Mouse (Mus musculus): ENCODE results near the gene Syne2.

Syne2 gene

DNA sequence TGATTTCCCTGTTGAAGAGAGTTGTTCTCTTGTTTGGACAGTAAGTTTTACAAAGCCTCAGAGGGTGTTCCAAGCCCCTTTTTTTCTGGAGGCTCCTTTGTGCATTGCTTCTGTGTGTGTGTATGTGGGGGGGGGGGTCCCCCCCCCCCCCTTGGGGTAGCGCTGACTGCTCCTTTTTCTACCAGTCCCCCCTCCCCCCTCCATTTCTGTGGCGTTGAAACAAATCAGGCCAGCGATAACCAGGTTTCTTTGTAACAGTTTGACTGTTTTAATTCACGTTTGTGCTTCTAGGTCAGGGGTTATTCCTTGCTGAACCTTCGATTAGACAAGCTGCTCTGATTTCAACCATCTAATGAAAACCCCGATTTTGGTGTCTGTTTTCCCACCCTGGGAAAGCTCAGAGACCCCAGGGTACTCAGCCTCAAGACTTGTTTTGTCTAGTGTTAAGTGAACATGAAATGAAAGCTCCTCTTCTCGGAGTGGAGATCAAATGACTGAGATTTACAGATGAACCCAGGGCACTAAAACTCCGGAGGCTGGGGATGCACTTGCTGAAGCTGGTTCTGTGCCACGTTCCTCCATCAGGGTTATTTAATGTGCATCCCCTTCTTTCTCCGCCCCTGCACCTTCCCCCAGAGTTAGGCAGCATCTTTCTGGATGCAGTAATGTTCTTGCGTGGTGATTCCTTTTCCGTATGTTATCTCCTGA is 56.5 kb downstream of the Syne2 start:
- DNase-seq = no peak

DNA sequence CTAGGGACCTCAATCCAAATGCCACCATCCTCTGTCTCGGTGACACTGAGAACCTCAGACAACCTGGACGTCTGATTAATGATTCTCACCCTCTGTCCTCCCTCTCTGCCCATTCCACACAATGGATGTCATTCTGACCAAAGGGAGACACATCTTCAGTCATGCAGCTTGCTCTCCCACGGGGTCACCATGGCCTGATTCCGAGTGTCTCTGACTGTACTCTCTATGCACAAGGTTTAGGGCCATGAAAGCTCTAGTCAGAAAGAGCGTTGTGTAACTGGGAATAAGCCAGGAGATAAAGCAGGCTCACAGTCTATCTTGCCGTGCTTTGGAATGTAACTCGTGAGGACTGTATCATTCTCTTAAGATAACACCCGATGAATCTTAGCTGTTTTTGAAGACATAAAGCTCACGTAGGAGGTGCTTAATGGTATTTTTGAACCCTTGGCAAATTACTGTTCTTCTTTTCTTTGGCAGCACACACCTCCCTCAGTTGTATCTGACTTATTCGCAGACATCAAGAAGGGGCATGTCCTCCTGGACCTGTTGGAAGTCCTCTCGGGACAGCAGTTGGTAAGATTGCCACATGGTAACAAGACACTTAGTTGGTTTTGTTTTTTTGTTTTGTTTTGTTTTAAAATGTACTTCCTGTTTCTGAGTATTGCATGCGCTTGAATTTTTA is 61.8 kb downstream of the Syne2 start:
- no peak for DNase-seq

DNA sequence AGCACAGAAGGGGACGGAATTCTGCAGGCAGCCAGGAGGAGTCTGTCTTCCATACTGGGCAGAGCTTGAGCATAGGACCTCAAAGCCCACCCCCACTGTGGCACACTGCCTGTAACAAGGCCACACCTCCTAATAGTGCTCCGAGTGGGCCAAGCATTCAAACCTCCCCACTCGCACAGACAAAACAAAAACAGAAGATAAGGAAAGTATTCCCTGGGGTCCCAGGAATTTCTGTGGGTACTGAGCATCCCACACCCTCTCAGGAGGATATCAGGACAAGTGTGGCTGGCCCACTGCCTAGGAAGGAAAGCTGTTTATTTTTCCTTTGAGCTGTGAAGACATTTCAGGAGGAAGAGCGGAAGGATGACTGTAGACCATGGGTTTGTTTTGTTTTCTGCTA is 63.6 kb downstream of the Syne2 start:
- DNase-seq = no peak

DNA sequence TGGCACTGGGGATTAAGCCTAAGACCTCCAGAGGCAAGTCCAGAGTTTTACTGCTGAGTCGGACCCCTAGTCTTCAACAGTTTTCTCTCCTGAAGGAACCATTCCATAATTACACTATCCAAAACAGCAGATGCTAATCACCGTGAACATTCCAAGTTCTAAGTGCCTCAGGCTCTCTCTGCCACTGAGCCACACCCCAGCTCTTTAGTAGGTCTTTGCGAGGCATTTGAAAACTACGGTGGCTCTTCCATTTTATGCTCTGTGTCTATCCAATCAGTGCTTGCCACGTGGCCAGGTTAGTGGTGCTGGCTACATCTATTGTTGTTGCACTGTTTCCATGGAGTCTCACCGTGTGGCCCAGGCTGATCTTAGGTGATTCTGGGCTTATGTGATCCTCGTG is 68.2 kb downstream of the Syne2 start:
- no peak for DNase-seq

DNA sequence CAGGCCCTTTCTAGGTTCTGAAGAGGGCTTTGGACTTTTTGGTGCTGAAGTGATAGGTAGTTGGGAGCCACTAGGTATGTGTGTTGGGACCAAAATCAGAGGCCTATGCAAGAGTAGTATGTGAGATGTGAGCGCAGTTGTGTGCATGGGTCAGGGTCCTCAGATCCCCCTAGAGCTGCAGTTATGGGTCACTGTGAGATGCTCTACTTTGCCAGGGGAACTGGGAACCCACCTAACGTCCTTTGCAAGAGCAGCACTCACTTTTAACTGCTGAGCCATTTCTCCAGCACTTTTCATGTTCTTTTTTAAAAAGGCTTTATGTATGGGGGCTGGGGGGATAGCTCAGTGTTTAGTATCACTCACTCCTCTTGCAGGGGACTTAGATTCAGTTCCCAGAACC is 69.0 kb downstream of the Syne2 start:
- no peak for DNase-seq

DNA sequence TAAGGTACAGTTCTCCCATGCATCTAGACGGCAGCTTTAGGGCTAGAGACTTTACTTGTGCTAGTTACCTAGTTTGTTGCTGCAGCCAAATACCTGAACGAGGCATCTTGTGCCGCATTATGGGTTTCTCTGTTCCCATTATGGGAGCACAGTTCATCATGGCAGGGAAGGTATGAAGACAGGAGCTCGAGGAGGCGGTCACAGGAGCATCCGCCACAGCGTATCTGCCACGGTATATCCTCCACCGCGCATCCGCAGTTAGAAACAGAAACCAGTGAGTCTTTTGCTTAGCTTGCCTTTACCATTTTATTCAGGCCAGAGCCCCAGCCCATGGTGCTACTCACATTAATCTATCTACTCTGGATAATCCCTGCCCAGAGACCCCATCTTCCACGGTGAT is 70.8 kb downstream of the Syne2 start:
- no peak for DNase-seq

DNA sequence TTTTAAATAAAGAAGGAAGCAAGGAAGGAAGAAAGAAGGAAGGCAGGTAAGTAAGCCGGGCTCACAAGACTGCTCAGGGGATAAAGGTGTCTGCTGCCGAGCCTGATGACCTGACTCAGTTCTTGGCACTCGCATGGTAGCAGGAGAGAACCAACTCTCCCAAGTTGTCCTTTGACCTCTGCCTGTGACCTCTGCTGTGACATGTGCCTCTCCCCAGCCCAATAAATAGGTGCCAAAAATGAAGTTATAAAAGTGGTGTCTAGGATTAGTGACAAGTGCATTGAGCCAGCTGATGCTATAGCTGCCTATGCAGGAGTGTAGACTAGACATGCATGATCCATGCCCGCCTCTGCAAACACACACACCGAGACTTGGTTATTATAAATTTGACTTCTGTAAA is 73.3 kb downstream of the Syne2 start:
- no peak for DNase-seq

DNA sequence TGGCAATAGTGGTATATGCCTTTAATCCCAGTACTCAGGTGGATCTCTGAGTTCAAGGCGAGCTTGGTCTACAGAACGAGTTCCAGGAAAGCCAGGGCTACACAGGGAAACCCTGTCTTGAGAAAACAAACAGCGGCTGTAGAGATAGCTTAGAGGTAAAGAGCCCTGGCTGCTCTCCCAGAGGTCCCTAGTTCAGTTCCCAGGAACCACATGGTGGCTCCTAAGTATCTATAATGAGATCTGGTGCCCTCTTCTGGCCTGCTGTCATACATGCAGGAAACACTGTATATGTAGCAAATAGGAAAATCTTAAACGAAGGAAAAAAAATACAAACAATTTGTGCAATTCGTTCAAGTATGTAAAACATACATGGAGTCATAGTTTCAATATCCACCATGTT is 75.5 kb downstream of the Syne2 start:
- DNase-seq = no peak

DNA sequence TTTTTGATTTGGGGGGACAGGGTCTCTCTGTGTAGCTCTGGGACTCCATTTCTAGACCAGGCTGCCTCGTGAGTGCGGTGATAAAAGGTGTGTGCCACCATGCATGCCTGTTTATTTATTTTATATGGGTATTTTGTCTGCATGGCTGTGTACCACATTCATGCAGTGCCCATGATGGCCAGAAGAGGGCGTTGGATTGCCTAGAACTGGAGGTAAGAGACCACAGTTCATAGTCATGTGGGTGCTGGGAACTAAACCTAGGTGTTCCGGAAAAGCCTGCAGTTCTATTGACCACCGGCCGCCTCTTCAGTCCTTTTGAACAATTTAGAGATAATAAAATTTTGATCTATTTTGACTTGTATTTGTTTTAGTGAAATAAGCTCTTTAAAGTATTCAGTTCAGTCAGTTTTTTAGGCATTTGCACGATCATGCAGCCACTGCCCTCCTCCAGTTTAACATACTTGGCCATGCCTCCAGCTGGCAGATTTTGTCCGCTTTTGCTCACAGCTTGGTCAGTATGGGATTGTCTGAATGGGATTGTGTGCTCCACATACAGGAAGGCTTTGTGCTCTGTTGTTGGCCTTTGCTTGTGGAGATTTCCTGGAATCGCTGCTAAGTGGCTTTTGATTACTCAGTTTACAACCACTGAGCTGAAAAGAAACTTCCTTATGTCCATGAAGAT is 76.5 kb downstream of the Syne2 start:
- DNase-seq = no peak

DNA sequence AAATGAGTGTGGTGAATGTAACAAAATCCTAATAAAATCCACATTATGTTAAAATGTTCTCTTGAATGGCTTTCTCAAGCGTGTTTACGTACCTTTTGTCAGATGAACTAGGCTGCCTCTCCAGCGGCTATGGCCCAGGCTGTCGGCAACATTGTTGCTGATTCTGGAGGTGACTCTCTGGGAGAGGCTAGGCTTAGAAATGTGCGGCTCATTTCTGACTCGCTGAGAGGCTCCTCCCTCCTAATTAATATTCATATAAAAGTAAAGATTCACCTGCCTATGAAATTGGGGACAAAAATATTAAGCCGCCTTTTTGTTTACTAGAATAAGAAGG is 77.0 kb downstream of the Syne2 start:
- no peak for DNase-seq

DNA sequence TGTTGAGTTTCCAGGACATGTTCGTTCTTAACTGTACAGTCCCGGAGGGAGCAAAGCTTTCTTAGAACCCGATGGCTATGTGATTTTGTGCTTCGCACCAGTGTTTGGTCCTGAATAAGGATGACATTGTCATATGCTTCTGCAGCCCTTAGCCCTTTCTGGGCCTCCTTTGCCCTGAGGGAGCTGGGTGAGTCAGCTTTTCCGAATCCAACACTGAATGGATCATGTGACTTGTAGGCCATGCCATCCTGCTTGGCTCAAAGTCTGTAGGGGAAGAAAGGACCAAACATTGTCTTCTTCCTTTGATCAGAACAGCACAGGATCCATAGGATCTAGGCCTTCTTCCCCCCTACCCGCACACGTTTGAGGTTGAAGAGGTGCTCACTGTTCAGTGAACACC is 79.9 kb downstream of the Syne2 start:
- DNase-seq = no peak

DNA sequence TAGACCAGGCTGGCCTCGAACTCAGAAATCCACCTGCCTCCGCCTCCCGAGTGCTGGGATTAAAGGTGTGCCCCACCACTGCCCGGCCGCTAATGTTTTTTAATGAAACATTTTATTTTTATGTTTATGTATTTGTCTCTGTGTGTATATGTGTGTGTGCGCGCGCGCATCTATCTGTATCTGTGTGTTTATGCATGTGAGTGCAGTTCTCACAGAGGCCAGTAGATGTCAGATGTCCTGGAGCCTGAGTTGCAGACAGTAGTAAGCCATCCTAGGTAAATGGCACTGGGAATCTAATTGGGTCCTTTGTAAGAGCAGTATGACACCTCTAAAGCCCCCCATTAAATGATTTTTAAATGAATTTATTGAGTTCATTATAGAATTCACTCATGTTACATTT is 83.8 kb downstream of the Syne2 start:
- DNase-seq = no peak

DNA sequence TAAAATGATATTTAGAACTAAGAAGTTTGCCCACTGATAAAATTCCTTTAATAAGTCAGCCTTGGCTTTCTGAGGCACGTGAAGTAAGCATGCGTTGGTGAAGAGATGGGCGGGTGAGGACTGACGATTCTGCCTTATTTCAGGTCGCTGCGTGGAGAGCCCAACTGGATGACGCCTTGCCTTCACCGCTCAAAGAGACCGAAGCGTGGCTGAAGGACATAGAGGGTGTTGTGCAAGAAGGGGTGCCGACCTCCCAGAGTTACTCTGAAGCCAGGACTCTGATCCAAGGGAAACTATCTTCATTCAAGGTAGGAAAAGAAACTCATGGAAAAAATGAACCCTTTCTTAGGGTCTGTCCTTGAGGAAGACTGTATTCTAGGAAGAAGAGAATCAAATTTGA is 86.1 kb downstream of the Syne2 start:
- no peak for DNase-seq

DNA sequence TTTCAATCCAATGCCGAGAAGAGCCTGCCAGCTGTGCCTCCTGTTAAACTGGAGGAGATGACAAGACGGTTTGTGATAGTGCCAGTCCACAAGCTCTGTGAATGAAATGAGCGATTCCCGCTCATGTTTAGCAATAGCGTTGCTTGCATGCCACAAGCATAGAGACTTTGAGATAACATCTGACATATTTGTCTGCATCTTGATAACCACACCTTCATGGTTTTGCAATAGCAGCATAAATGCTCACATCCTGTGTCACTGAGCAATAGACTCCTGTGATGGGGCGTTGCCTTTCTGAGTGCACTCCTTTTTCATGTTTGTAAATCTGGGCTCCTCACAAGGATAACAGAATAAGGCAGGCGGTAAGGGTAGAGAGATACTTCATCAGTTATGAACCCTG is 87.4 kb downstream of the Syne2 start:
- DNase-seq = no peak

DNA sequence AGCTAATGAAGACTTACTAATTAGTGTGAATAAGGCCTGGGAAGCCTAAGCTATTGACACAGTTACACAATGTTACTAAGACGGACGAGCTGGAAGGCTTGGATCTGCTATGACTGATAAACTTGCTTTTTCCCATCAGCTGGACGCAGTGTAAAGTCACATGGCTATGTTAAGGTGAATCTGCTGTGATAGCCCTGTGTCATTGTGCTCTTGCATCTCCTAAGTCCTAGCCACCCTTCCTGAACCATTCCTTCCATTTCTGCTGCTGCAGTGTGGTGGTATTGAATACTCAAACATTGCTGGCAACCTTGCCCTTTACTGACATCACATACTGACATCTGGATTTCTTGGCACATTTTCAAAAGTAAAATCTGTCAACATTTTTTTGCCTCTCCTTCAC is 90.5 kb downstream of the Syne2 start:
- DNase-seq = no peak

DNA sequence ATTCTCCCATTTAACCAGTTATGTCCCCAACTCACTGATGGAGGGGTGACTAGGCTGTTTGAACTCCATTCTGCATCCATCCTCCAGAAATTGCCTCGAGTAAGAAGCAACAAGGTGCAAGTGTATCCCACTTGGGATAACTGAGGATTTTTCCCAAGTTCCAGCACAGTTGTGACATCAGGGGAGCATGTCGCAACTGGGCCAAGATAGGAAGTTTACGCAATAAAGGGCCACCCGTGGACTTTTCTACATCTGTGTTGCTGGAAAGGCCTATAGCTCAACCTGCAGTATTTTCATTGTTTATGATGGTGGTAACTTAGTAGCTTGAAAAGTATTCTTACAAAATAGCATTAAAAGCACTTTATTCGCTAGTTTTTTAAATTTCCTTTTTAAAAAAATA is 97.8 kb downstream of the Syne2 start:
- DNase-seq = no peak

DNA sequence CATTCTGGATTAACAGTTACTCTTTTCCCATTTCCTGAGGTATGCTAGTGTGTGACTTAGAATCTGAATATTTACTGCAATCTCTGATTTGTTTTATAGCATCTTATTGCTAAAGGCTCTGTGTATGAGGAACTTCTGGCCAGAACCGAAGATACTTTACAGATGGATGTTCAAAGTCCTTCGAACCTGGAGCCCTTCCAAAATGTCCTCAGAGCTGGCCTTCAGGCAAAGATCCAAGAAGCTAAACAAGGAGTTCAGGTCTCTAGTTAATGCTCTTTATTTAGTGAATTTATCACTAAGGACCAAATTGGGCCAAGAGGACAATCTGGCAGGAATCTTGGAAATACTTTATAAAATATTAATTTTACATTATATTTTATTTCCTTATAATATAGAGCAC is 100.5 kb downstream of the Syne2 start:
- DNase-seq = no peak

DNA sequence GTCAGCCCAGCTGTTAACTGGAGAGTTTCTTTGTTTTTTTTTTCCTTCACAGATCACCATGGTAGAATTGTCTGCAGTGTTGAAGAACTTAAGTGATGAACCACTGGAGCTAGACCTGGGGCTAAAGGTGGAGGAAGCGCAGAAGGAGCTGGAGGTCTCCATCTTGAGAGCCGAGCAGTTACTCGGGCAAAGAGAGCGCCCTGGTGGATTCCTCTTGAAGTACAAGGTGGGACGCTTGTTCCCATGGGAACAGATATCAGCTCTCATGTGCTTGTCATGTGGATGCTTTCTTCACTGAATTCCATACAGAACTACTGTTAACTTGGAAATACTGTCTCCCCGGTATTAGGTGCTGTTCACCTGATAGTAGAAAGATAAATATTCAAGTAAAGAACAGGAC is 101.0 kb downstream of the Syne2 start:
- DNase-seq = peak; percentile 25

DNA sequence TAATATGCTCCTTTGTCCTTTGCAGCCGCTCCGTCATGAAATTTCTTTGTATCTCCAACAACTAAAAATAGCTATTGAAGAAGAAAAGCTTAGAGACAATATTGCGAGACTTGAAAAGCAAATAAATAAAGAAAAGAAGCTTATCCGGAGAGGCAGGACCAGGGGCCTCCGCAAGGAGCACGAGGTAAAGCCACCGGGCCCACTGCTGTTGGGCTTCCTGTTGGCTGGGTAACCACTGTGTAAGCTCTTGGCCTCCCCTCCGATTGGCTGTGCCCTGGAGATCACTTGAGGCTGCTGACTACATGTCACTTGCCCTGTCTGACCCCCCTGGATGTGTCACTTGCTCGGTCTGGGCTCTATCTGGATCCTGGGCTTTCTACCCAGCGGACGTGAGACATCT is 105.0 kb downstream of the Syne2 start:
- no peak for DNase-seq

DNA sequence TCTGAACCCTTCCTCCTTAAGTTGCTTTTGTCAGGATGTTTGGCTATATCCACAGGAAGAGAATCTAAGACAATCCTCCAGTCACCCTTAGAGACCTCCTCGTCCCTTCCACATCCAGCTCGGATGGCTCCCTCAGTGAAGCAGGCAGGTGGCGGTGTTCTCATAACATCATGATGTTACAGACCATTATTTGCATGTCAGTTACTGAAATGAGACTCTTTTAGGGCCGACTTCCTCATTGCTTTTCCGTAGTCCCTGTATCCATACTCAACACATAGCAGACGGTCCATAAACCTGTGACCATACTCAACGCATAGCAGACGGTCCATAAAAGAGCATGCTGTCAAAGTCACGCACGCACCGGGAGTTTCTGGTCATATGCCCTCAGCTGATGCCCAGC is 106.9 kb downstream of the Syne2 start:
- no peak for DNase-seq

DNA sequence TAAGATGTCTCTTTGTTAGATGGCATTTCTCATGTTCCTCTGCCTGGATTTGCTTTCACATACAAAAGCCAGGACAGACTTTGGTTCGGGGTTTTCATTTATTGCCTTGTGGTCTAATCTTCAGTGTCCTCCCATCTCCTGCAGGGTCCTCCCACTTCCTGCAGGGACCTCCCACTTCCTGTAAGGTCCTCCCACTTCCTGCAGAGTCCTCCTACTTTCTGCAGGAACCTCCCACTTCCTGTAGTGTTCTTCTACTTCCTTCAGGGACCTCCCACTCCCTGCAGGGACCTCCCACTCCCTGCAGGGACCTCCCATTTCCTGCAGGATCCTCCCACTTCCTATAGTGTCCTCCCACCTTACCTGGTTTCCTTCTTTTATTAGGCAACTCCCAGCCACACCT is 109.7 kb downstream of the Syne2 start:
- no peak for DNase-seq

DNA sequence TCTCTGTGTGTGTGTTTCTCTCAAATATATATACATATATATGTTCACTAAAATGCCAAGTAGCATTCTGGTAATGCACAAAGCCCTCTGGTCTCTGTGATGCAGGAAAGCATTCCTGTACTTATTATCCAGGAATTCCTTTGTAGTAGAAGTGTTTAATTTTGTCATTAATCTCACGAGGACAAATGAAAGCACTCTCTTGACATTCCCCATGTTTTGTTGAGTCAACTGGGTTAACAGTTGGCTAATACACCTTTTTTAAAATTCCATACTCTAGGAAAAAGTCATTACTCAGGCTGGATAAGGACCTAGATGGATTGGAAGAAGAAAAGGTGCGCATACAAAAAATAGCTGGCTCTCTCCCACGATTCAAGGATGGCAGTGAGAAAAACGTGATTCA is 115.6 kb downstream of the Syne2 start:
- no peak for DNase-seq

DNA sequence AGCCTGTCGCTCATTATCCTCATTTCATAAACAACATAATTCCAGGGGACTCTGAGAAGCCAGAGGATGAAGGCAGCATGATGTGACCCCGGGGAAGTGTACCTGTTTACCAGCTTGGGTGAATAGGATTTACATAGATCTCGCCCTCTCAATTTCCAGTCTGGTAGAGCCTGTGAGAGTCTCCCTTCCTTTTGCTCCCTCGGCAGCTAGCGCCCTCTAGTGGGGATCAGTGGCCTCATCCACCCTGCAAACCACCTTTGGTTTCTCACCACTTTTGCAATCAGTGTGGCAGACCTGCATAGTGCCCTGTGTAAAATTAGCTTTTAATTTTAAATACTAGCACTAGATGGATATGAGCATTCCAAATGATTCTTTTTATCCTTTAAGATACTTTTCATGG is 133.4 kb downstream of the Syne2 start:
- peak; percentile 13 for DNase-seq

DNA sequence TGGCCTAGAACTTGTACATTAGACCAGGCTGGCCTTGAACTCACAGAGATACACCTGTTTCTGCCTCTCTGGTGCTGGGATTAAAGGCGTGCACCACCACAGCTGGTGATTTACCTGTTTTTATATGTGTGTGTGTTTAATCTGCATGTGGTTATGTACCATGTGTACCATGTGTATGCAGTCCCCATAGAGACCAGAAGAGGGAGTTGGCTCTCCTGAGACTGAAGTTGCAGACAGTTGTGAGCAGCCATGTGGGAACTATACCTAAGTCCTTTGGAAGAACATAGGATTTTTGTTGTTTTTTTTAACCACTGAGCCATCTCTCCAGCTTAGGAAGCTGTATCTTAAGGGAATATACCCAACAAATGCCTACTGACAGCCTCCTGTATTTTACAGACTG is 134.1 kb downstream of the Syne2 start:
- no peak for DNase-seq

Measured in right cerebral cortex, postnatal 25 days (tissue).